Mouse (Mus musculus) granulocyte monocyte progenitor cell, adult 5-6 weeks (primary cell): Measurements from ENCODE around the gene Slc24a1. TPM values are rescaled to one million over a fixed set of nuclear protein-coding genes. Genes with fewer than 3 reads are reported as not detected.

Experiments used
- total RNA-seq, 2 experiments: library from RNA; stranded (forward) in 1 of 2; stranded (reverse) in 1 of 2; fragments of 200-712, 200-1000 nt in 1 of 2; fragments of >200 nt in 1 of 2; fragmentation: Nextera tagmentation in 1 of 2; gene quantifications; 2 replicates each; pipeline ENCODE4 v1.2.3; 2014 to 2017

The Slc24a1 gene
- total RNA-seq, 2 experiments from 2014 or later: not detected

Other genes with a start within 250 kb of the Slc24a1 start
- gene Rab11a, start 213.8 kb downstream of the Slc24a1 start, total RNA-seq (2014; fragmentation: Nextera tagmentation): 105 and 130 TPM in 2 replicates
- 92.5 and 116 TPM in 2 replicates for gene Rab11a, start 213.8 kb downstream of the Slc24a1 start, total RNA-seq (2017)
- 39.8 and 61.0 TPM in 2 replicates for gene Dennd4a, start 140.3 kb downstream of the Slc24a1 start, total RNA-seq (2014; fragmentation: Nextera tagmentation)
- gene Dennd4a, start 140.3 kb downstream of the Slc24a1 start, total RNA-seq (2017): 27.5 and 28.0 TPM in 2 replicates
- 27.8 and 39.6 TPM in 2 replicates for gene Ints14, start 9.3 kb upstream of the Slc24a1 start, total RNA-seq (2014; fragmentation: Nextera tagmentation)
- gene Ints14, start 9.3 kb upstream of the Slc24a1 start, total RNA-seq (2017): 29.8 and 32.1 TPM in 2 replicates
- 26.9 and 30.3 TPM in 2 replicates for gene Hacd3, start 70.1 kb upstream of the Slc24a1 start, total RNA-seq (2014; fragmentation: Nextera tagmentation)
- gene Hacd3, start 70.1 kb upstream of the Slc24a1 start, total RNA-seq (2017): 43.8 and 60.3 TPM in 2 replicates
- gene Dpp8, start 80.8 kb upstream of the Slc24a1 start, total RNA-seq (2014; fragmentation: Nextera tagmentation): 78.6 and 82.8 TPM in 2 replicates
- gene Dpp8, start 80.8 kb upstream of the Slc24a1 start, total RNA-seq (2017): 86.4 and 93.8 TPM in 2 replicates
- gene Igdcc4, start 149.9 kb upstream of the Slc24a1 start, total RNA-seq (2014; fragmentation: Nextera tagmentation): 0.38 TPM in 1 of 2 replicates, not detected in the other
- gene Igdcc4, start 149.9 kb upstream of the Slc24a1 start, total RNA-seq (2017): 0.15 and 0.17 TPM in 2 replicates
- not detected in 2 replicates for gene Igdcc3, start 189.6 kb upstream of the Slc24a1 start, total RNA-seq (2014; fragmentation: Nextera tagmentation)
- gene Igdcc3, start 189.6 kb upstream of the Slc24a1 start, total RNA-seq (2017): not detected in 2 replicates
- 2.1 and 8.0 TPM in 2 replicates for gene Parp16, start 243.7 kb upstream of the Slc24a1 start, total RNA-seq (2014; fragmentation: Nextera tagmentation)
- 1.4 and 2.2 TPM in 2 replicates for gene Parp16, start 243.7 kb upstream of the Slc24a1 start, total RNA-seq (2017)